Mouse (Mus musculus): ENCODE measurements around the gene Olfr109. TPM values are rescaled to one million over a fixed set of nuclear protein-coding genes. Genes with fewer than 3 reads are reported as not detected.
A peak's percentile ranks its signal among the peaks of the same experiment; 100 is the strongest.

Gene Olfr109
- not detected in 2 replicates for polyA plus RNA-seq (2012; rRNA removed)

GRCm38 (mm10) chr17:37458616-37459015 is at the start of gene Olfr109:
Gene Olfr109, plus strand, starts transcription at chr17:37458916.
- WGBS = 98% methylated on average over 1 of the region's 1 CpGs
- Histone ChIP-seq H3K4me1 (replicated peaks; ENCODE audit: control insufficient read depth, insufficient read depth, low read length) (no peaks in the 10 kb centered on the region), H3K27me3 (ENCODE audit: control insufficient read depth, insufficient read depth, low read length) (no peaks in the 10 kb centered on the region), H3K36me3 (ENCODE audit: control insufficient read depth, insufficient read depth, low read length) (no peaks in the 10 kb centered on the region), H3K27ac (ENCODE audit: control insufficient read depth, insufficient read depth, low read length) (no peak within 1 kb of the TSS), H3K4me3 (ENCODE audit: control insufficient read depth, insufficient read depth, low read length) (no peak within 1 kb of the TSS)
- no peak for DNase-seq
- TF ChIP-seq CTCF (IDR thresholded peaks at IDR 0.05; ENCODE audit: borderline replicate concordance, control insufficient read depth, extremely low read depth, insufficient read depth, low read length, poor library complexity) = no peak
- TF ChIP-seq POLR2A (IDR thresholded peaks at IDR 0.05; ENCODE audit: control insufficient read depth, extremely low read depth, insufficient read depth, low read length, poor library complexity) = no peak

DNA sequence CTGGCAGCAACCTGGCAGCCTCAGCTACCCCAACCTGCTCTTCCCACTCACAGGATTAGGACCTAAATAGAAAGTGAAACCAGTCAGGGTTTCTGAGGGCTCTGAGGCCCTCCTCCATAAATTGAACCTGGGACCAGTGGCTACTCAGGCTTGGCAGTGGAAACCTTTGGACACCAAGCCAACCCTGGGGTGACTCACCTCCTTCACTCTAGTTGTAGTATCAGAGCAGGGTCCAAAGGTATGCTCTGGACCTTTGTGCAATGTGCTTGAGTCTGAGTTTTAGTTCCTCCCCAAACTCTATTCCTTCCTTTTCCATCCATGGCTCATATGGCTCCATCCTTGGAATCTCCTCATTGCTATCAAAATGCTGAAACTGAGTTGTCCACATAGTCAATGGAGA is 45.3 kb upstream of the Olfr109 start:
- no peaks in the 10 kb centered on the region for H3K4me1 ChIP-seq (replicated peaks; ENCODE audit: control insufficient read depth, insufficient read depth, low read length)
- H3K36me3 ChIP-seq (ENCODE audit: control insufficient read depth, insufficient read depth, low read length) = no peaks in the 10 kb centered on the region
- no peak overlapping the region for H3K4me3 ChIP-seq (ENCODE audit: control insufficient read depth, insufficient read depth, low read length)
- H3K27me3 ChIP-seq (ENCODE audit: control insufficient read depth, insufficient read depth, low read length) = no peaks in the 10 kb centered on the region
- DNase-seq = no peak
- no peak overlapping the region for H3K27ac ChIP-seq (ENCODE audit: control insufficient read depth, insufficient read depth, low read length)
- no peak for TF ChIP-seq CTCF (IDR thresholded peaks at IDR 0.05; ENCODE audit: borderline replicate concordance, control insufficient read depth, extremely low read depth, insufficient read depth, low read length, poor library complexity)
- TF ChIP-seq POLR2A (IDR thresholded peaks at IDR 0.05; ENCODE audit: control insufficient read depth, extremely low read depth, insufficient read depth, low read length, poor library complexity) = no peak

DNA sequence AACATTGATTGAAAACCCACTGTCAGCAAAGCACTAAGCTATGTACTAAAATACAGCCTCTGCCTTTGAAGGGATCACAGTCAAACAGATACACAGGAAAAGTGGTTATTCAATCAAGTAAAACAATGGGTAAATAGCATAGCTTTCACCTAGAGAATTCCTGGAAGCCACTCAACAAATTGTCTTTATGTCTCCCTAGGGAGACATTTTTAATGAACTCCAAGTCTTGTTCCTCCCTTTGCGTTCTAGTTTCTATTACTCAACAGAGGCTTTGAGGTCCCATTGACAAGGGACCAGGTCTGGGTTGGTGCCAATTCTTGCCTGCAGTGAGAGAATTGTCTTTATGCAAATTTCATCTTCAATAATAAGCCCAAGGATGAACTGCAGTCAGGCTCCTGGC is 13.5 kb upstream of the Olfr109 start, which contains the start of gene Olfr108:
TSS of gene Olfr108 (plus strand) at position 301 of the 400 bp plus-strand sequence.
- TF ChIP-seq POLR2A (IDR thresholded peaks at IDR 0.05; ENCODE audit: control insufficient read depth, extremely low read depth, insufficient read depth, low read length, poor library complexity) = no peak
- no peak for TF ChIP-seq CTCF (IDR thresholded peaks at IDR 0.05; ENCODE audit: borderline replicate concordance, control insufficient read depth, extremely low read depth, insufficient read depth, low read length, poor library complexity)
- Histone ChIP-seq H3K27me3 (ENCODE audit: control insufficient read depth, insufficient read depth, low read length) (no peaks in the 10 kb centered on the region), H3K27ac (ENCODE audit: control insufficient read depth, insufficient read depth, low read length) (no peak within 1 kb of the TSS), H3K4me3 (ENCODE audit: control insufficient read depth, insufficient read depth, low read length) (no peak within 1 kb of the TSS), H3K36me3 (ENCODE audit: control insufficient read depth, insufficient read depth, low read length) (no peaks in the 10 kb centered on the region), H3K4me1 (replicated peaks; ENCODE audit: control insufficient read depth, insufficient read depth, low read length) (no peaks in the 10 kb centered on the region)
- WGBS = 88% methylated on average over 1 of the region's 1 CpGs
- no peak for DNase-seq

DNA sequence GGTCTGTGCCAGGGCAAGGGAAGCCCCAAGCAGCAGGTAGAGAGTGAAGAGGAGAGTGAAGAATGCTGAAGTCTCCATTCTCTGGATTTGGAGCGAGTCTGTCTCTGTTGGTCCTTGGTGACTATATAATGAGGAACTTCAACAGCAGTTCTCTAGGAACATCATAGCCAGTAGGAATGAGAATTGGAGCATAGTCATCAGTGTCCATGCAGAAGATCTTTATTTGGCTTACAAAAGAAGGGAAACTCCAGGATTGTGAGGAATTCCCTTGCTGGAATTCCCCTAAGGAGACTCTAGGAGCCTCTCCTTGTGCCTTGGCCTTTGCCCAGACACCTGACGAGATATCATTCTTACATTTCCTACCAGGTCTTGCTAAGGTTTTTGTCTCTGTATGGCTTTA is 24.7 kb downstream of the Olfr109 start, which contains the start of gene H2-M2:
TSS of gene H2-M2 (minus strand) at position 101 of the 400 bp plus-strand sequence.
- DNase-seq = no peak
- no peaks in the 10 kb centered on the region for H3K27me3 ChIP-seq (ENCODE audit: control insufficient read depth, insufficient read depth, low read length)
- no peaks in the 10 kb centered on the region for H3K36me3 ChIP-seq (ENCODE audit: control insufficient read depth, insufficient read depth, low read length)
- TF ChIP-seq POLR2A (IDR thresholded peaks at IDR 0.05; ENCODE audit: control insufficient read depth, extremely low read depth, insufficient read depth, low read length, poor library complexity) (no peak), CTCF (IDR thresholded peaks at IDR 0.05; ENCODE audit: borderline replicate concordance, control insufficient read depth, extremely low read depth, insufficient read depth, low read length, poor library complexity) (no peak)
- H3K4me3 ChIP-seq (ENCODE audit: control insufficient read depth, insufficient read depth, low read length) = no peak within 1 kb of the TSS; the same call in 1 of the 2 replicates
- no peaks in the 10 kb centered on the region for H3K4me1 ChIP-seq (replicated peaks; ENCODE audit: control insufficient read depth, insufficient read depth, low read length)
- 85% methylated on average over 2 of the region's 2 CpGs for WGBS
- peak within 1 kb of the TSS; percentile 51; the same call in 1 of the 2 replicates for H3K27ac ChIP-seq (ENCODE audit: control insufficient read depth, insufficient read depth, low read length)

GRCm38 (mm10) chr17:37491930-37492518 is 33.3 kb downstream of the Olfr109 start, which contains the start of gene Olfr110:
Gene Olfr110, plus strand, starts transcription at chr17:37492468.
- WGBS = 14% methylated on average over 1 of the region's 1 CpGs
- TF ChIP-seq CTCF (IDR thresholded peaks at IDR 0.05; ENCODE audit: borderline replicate concordance, control insufficient read depth, extremely low read depth, insufficient read depth, low read length, poor library complexity) (no peak), POLR2A (IDR thresholded peaks at IDR 0.05; ENCODE audit: control insufficient read depth, extremely low read depth, insufficient read depth, low read length, poor library complexity) (no peak)
- no peak within 1 kb of the TSS for H3K4me3 ChIP-seq (ENCODE audit: control insufficient read depth, insufficient read depth, low read length)
- H3K27me3 ChIP-seq (ENCODE audit: control insufficient read depth, insufficient read depth, low read length) = no peaks in the 10 kb centered on the region
- no peaks in the 10 kb centered on the region for H3K36me3 ChIP-seq (ENCODE audit: control insufficient read depth, insufficient read depth, low read length)
- no peaks in the 10 kb centered on the region for H3K4me1 ChIP-seq (replicated peaks; ENCODE audit: control insufficient read depth, insufficient read depth, low read length)
- no peak for DNase-seq
- no peak within 1 kb of the TSS for H3K27ac ChIP-seq (ENCODE audit: control insufficient read depth, insufficient read depth, low read length)

DNA sequence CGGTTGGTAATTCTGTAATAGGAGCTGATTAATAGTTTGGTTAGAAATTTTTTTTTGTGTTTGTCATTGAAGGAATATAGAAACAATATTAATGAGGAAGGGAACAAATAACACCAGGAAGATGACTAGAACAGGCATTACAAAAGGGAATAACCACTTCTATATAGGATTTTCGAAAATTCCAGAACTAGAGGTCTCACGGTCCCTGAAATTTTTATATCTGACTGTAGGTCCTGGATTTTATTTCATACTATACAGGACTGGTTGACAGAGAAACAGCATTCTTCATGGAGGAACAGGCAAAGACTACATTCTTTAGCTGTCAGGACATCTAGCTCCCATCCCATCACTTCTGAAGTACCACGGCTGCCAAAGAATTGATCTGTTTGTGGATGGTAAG is 49.0 kb downstream of the Olfr109 start, which contains the start of gene Olfr111:
TSS of gene Olfr111 (plus strand) at position 301 of the 400 bp plus-strand sequence.
- WGBS = 88% methylated on average over 4 of the region's 4 CpGs
- TF ChIP-seq POLR2A (IDR thresholded peaks at IDR 0.05; ENCODE audit: control insufficient read depth, extremely low read depth, insufficient read depth, low read length, poor library complexity) = no peak
- no peak for TF ChIP-seq CTCF (IDR thresholded peaks at IDR 0.05; ENCODE audit: borderline replicate concordance, control insufficient read depth, extremely low read depth, insufficient read depth, low read length, poor library complexity)
- H3K27ac ChIP-seq (ENCODE audit: control insufficient read depth, insufficient read depth, low read length) = no peak within 1 kb of the TSS

More for the DNA sequence above, 49.0 kb downstream of the Olfr109 start, which contains the start of gene Olfr111:
- no peaks in the 10 kb centered on the region for H3K4me1 ChIP-seq (replicated peaks; ENCODE audit: control insufficient read depth, insufficient read depth, low read length)
- H3K4me3 ChIP-seq (ENCODE audit: control insufficient read depth, insufficient read depth, low read length) = no peak within 1 kb of the TSS
- no peak for DNase-seq
- H3K36me3 ChIP-seq (ENCODE audit: control insufficient read depth, insufficient read depth, low read length) = no peaks in the 10 kb centered on the region
- H3K27me3 ChIP-seq (ENCODE audit: control insufficient read depth, insufficient read depth, low read length) = no peaks in the 10 kb centered on the region

Other genes with a start within 250 kb of the Olfr109 start
- 0.03 TPM in 1 of 2 replicates, not detected in the other for gene Olfr95, start 245.8 kb upstream of the Olfr109 start, polyA plus RNA-seq (2012; rRNA removed)
- not detected in 2 replicates for gene Olfr96, start 238.8 kb upstream of the Olfr109 start, polyA plus RNA-seq (2012; rRNA removed)
- gene Olfr97, start 221.6 kb upstream of the Olfr109 start, polyA plus RNA-seq (2012; rRNA removed) = not detected in 2 replicates
- not detected in 2 replicates for gene Olfr98, start 195.2 kb upstream of the Olfr109 start, polyA plus RNA-seq (2012; rRNA removed)
- 24.2 and 24.3 TPM in 2 replicates for gene H2-M3, start 188.7 kb upstream of the Olfr109 start, polyA plus RNA-seq (2012; rRNA removed)
- gene Olfr99, start 175.5 kb upstream of the Olfr109 start, polyA plus RNA-seq (2012; rRNA removed) = not detected in 2 replicates
- gene Olfr101, start 154.6 kb upstream of the Olfr109 start, polyA plus RNA-seq (2012; rRNA removed) = not detected in 2 replicates
- gene Olfr102, start 141.9 kb upstream of the Olfr109 start, polyA plus RNA-seq (2012; rRNA removed) = 0.19 TPM in 1 of 2 replicates, not detected in the other
- gene Olfr103, start 119.2 kb upstream of the Olfr109 start, polyA plus RNA-seq (2012; rRNA removed) = not detected in 2 replicates
- gene Olfr104-ps, start 99.3 kb upstream of the Olfr109 start, polyA plus RNA-seq (2012; rRNA removed) = not detected in 2 replicates
- not detected in 2 replicates for gene Olfr105-ps, start 79.9 kb upstream of the Olfr109 start, polyA plus RNA-seq (2012; rRNA removed)
- gene Olfr106-ps, start 68.5 kb upstream of the Olfr109 start, polyA plus RNA-seq (2012; rRNA removed) = not detected in 2 replicates
- not detected in 2 replicates for gene Olfr107, start 59.7 kb upstream of the Olfr109 start, polyA plus RNA-seq (2012; rRNA removed)
- not detected in 2 replicates for gene Olfr108, start 13.4 kb upstream of the Olfr109 start, polyA plus RNA-seq (2012; rRNA removed)
- 20.8 and 24.8 TPM in 2 replicates for gene H2-M2, start 24.6 kb downstream of the Olfr109 start, polyA plus RNA-seq (2012; rRNA removed)
- gene Olfr110, start 33.6 kb downstream of the Olfr109 start, polyA plus RNA-seq (2012; rRNA removed) = 0.24 and 0.77 TPM in 2 replicates
- 2.5 and 3.4 TPM in 2 replicates for gene Olfr111, start 49.1 kb downstream of the Olfr109 start, polyA plus RNA-seq (2012; rRNA removed)
- gene Olfr112, start 110.5 kb downstream of the Olfr109 start, polyA plus RNA-seq (2012; rRNA removed) = not detected in 2 replicates
- not detected in 2 replicates for gene Olfr113, start 118.7 kb downstream of the Olfr109 start, polyA plus RNA-seq (2012; rRNA removed)
- gene Olfr114, start 133.8 kb downstream of the Olfr109 start, polyA plus RNA-seq (2012; rRNA removed) = not detected in 2 replicates
- gene Olfr115, start 168.2 kb downstream of the Olfr109 start, polyA plus RNA-seq (2012; rRNA removed) = not detected in 2 replicates
- gene Olfr116, start 168.3 kb downstream of the Olfr109 start, polyA plus RNA-seq (2012; rRNA removed) = not detected in 2 replicates
- gene Olfr117, start 204.9 kb downstream of the Olfr109 start, polyA plus RNA-seq (2012; rRNA removed) = not detected in 2 replicates
- gene Olfr118, start 208.1 kb downstream of the Olfr109 start, polyA plus RNA-seq (2012; rRNA removed) = not detected in 2 replicates
- gene Olfr119, start 237.6 kb downstream of the Olfr109 start, polyA plus RNA-seq (2012; rRNA removed) = not detected in 2 replicates